Mouse (Mus musculus) hindbrain, embryonic 10.5 days (tissue): Measurements from ENCODE around the gene Col4a2. TPM values are rescaled to one million over a fixed set of nuclear protein-coding genes. Genes with fewer than 3 reads are reported as not detected.

Source experiments
- DNase-seq: peaks from one replicate; pipeline ENCODE4 v3.0.0-alpha.2; 2017; ENCODE audit warnings: low spot score
- H3K27ac ChIP-seq: fragments of 300-500 bp; sonication (generic); 2 replicates; pipeline ENCODE4 v1.5.1; 2016; ENCODE audit warnings: mild to moderate bottlenecking, moderate library complexity
- H3K27me3 ChIP-seq: fragments of 300-500 bp; sonication (generic); 2 replicates; pipeline ENCODE4 v1.6.1; 2016; ENCODE audit warnings: mild to moderate bottlenecking; ENCODE audit not compliant: poor library complexity, insufficient read depth, severe bottlenecking
- H3K36me3 ChIP-seq: fragments of 300-500 bp; sonication (generic); 2 replicates; pipeline ENCODE4 v1.6.1; 2016; ENCODE audit warnings: mild to moderate bottlenecking, moderate library complexity
- H3K4me1 ChIP-seq: fragments of 300-500 bp; sonication (generic); replicated peaks from 2 replicates; pipeline ENCODE4 v1.6.1; 2016; ENCODE audit warnings: mild to moderate bottlenecking
- H3K4me3 ChIP-seq: fragments of 300-500 bp; sonication (generic); 2 replicates; pipeline ENCODE4 v1.5.1; 2016; ENCODE audit warnings: mild to moderate bottlenecking, moderate library complexity
- H3K9me3 ChIP-seq: fragments of 300-500 bp; sonication (generic); 2 replicates; pipeline ENCODE4 v1.6.1; 2016; ENCODE audit warnings: mild to moderate bottlenecking, moderate library complexity
- WGBS: fragments of 180-500 bp; shearing (Covaris S2); methylation state at CpG from one replicate; pipeline ENCODE4 v1.1.7; 2016; 5-methylcytosine and 5-hydroxymethylcytosine counted together
- polyA plus RNA-seq: library from polyadenylated mRNA; unstranded; fragments of >200 nt; fragmentation: Nextera tagmentation; extraction: Ambion mirVana; gene quantifications from 2 replicates; pipeline ENCODE4 v1.2.1, GENCODE M21; 2016

The Col4a2 gene
- polyA plus RNA-seq, 1 experiment from 2014 or later, result 52.9 TPM

- no peak for DNase-seq
- H3K27ac ChIP-seq, result peak overlapping the region; percentile 12; the same call in 1 of the 2 replicates
- H3K27me3 ChIP-seq, result no peaks in the 10 kb centered on the region
- no peaks in the 10 kb centered on the region for H3K9me3 ChIP-seq
- H3K4me1 ChIP-seq, result peaks cover 47% of the 10 kb centered on the region
- WGBS, result 78% methylated on average over 4 of the region's 4 CpGs
- H3K36me3 ChIP-seq, result no peaks in the 10 kb centered on the region
- no peak overlapping the region for H3K4me3 ChIP-seq
These were observed 72.2 kb downstream of the Col4a2 start for GRCm38 (mm10) chr8:11384841-11385240.

- no peaks in the 10 kb centered on the region for H3K27me3 ChIP-seq
- H3K4me1 ChIP-seq, result peaks cover 44% of the 10 kb centered on the region
- H3K4me3 ChIP-seq, result no peak overlapping the region
- peak overlapping the region; percentile 12; the same call in 1 of the 2 replicates for H3K27ac ChIP-seq
- 59% methylated on average over 9 of the region's 9 CpGs for WGBS
- DNase-seq, result no peak
- no peaks in the 10 kb centered on the region for H3K9me3 ChIP-seq
- no peaks in the 10 kb centered on the region for H3K36me3 ChIP-seq
These were observed 72.8 kb downstream of the Col4a2 start for GRCm38 (mm10) chr8:11385272-11385905.

GRCm38 (mm10) chr8:11387282-11387681 lies 74.7 kb downstream of the Col4a2 start:
- peaks cover 28% of the 10 kb centered on the region for H3K4me1 ChIP-seq
- WGBS, result 89% methylated on average over 4 of the region's 4 CpGs
- no peak overlapping the region for H3K27ac ChIP-seq
- no peaks in the 10 kb centered on the region for H3K36me3 ChIP-seq
- H3K27me3 ChIP-seq, result no peaks in the 10 kb centered on the region
- peaks cover 9% of the 10 kb centered on the region; the same call in 1 of the 2 replicates for H3K9me3 ChIP-seq
- no peak overlapping the region for H3K4me3 ChIP-seq
- no peak for DNase-seq

GRCm38 (mm10) chr8:11389275-11390050 lies 76.9 kb downstream of the Col4a2 start:
- DNase-seq, result no peak
- peaks cover 9% of the 10 kb centered on the region; the same call in 1 of the 2 replicates for H3K9me3 ChIP-seq
- 92% methylated on average over 11 of the region's 11 CpGs for whole genome bisulfite sequencing
- peaks cover 25% of the 10 kb centered on the region for H3K4me1 ChIP-seq
- no peak overlapping the region for H3K4me3 ChIP-seq
- H3K27ac ChIP-seq, result no peak overlapping the region
- no peaks in the 10 kb centered on the region for H3K36me3 ChIP-seq
- no peaks in the 10 kb centered on the region for H3K27me3 ChIP-seq

- H3K4me1 ChIP-seq, result peaks cover 17% of the 10 kb centered on the region
- no peaks in the 10 kb centered on the region for H3K36me3 ChIP-seq
- DNase-seq, result peak; percentile 75
- H3K9me3 ChIP-seq, result peaks cover 9% of the 10 kb centered on the region; the same call in 1 of the 2 replicates
- no peak overlapping the region for H3K4me3 ChIP-seq
- 5% methylated on average over 1 of the region's 1 CpGs for WGBS
- H3K27me3 ChIP-seq, result no peaks in the 10 kb centered on the region
- H3K27ac ChIP-seq, result no peak overlapping the region
These were observed 80.1 kb downstream of the Col4a2 start for GRCm38 (mm10) chr8:11392739-11393138.

GRCm38 (mm10) chr8:11393161-11393560 lies 80.6 kb downstream of the Col4a2 start:
- no peak for DNase-seq
- H3K9me3 ChIP-seq, result peaks cover 9% of the 10 kb centered on the region; the same call in 1 of the 2 replicates
- WGBS, result 58% methylated on average over 7 of the region's 7 CpGs
- peak overlapping the region; percentile 31; the same call in 1 of the 2 replicates for H3K27ac ChIP-seq
- peaks cover 17% of the 10 kb centered on the region for H3K4me1 ChIP-seq
- H3K36me3 ChIP-seq, result no peaks in the 10 kb centered on the region
- no peaks in the 10 kb centered on the region for H3K27me3 ChIP-seq
- no peak overlapping the region for H3K4me3 ChIP-seq

GRCm38 (mm10) chr8:11393607-11394006 lies 81.0 kb downstream of the Col4a2 start:
- peaks cover 9% of the 10 kb centered on the region; the same call in 1 of the 2 replicates for H3K9me3 ChIP-seq
- no peaks in the 10 kb centered on the region for H3K27me3 ChIP-seq
- no peak for DNase-seq
- H3K27ac ChIP-seq, result peak overlapping the region; percentile 31; the same call in 1 of the 2 replicates
- H3K36me3 ChIP-seq, result no peaks in the 10 kb centered on the region
- peaks cover 19% of the 10 kb centered on the region for H3K4me1 ChIP-seq
- no peak overlapping the region for H3K4me3 ChIP-seq
- WGBS, result 56% methylated on average over 8 of the region's 8 CpGs

- no peak overlapping the region for H3K4me3 ChIP-seq
- no peaks in the 10 kb centered on the region for H3K36me3 ChIP-seq
- DNase-seq, result no peak
- 65% methylated on average over 9 of the region's 9 CpGs for WGBS
- H3K9me3 ChIP-seq, result peaks cover 9% of the 10 kb centered on the region; the same call in 1 of the 2 replicates
- H3K27ac ChIP-seq, result no peak overlapping the region
- peaks cover 31% of the 10 kb centered on the region for H3K4me1 ChIP-seq
- no peaks in the 10 kb centered on the region for H3K27me3 ChIP-seq
These were observed 82.2 kb downstream of the Col4a2 start for GRCm38 (mm10) chr8:11394773-11395172.

GRCm38 (mm10) chr8:11395601-11396000 lies 83.0 kb downstream of the Col4a2 start:
- H3K27ac ChIP-seq, result peak overlapping the region; percentile 31; the same call in 1 of the 2 replicates
- H3K9me3 ChIP-seq, result peaks cover 9% of the 10 kb centered on the region; the same call in 1 of the 2 replicates
- H3K4me1 ChIP-seq, result peaks cover 39% of the 10 kb centered on the region
- no peaks in the 10 kb centered on the region for H3K27me3 ChIP-seq
- H3K4me3 ChIP-seq, result no peak overlapping the region
- 82% methylated on average over 10 of the region's 10 CpGs for WGBS
- no peaks in the 10 kb centered on the region for H3K36me3 ChIP-seq
- no peak for DNase-seq

- Histone ChIP-seq H3K27ac (no peak overlapping the region), H3K4me1 (peaks cover 39% of the 10 kb centered on the region), H3K9me3 (peaks cover 9% of the 10 kb centered on the region; the same call in 1 of the 2 replicates), H3K27me3 (no peaks in the 10 kb centered on the region), H3K36me3 (0 out of 2 replicates have a peak, but pooled peaks cover 1% of the 10 kb centered on the region), H3K4me3 (no peak overlapping the region)
- 54% methylated on average over 7 of the region's 7 CpGs for WGBS
- no peak for DNase-seq
These were observed 83.5 kb downstream of the Col4a2 start for GRCm38 (mm10) chr8:11396111-11396510.

GRCm38 (mm10) chr8:11397126-11397525 lies 84.5 kb downstream of the Col4a2 start:
- WGBS, result 85% methylated on average over 9 of the region's 9 CpGs
- no peak for DNase-seq

GRCm38 (mm10) chr8:11399706-11400105 lies 87.1 kb downstream of the Col4a2 start:
- 0 out of 2 replicates have a peak, but pooled peaks cover 13% of the 10 kb centered on the region for H3K36me3 ChIP-seq
- H3K4me1 ChIP-seq, result peaks cover 38% of the 10 kb centered on the region
- 26% methylated on average over 8 of the region's 8 CpGs for WGBS
- H3K4me3 ChIP-seq, result no peak overlapping the region
- peak overlapping the region; percentile 78 for H3K27ac ChIP-seq
- no peaks in the 10 kb centered on the region for H3K27me3 ChIP-seq
- no peaks in the 10 kb centered on the region for H3K9me3 ChIP-seq
- no peak for DNase-seq

More at GRCm38 (mm10) chr8:11397126-11397525, 84.5 kb downstream of the Col4a2 start:
- Histone ChIP-seq H3K27me3 (no peaks in the 10 kb centered on the region), H3K27ac (no peak overlapping the region), H3K4me3 (no peak overlapping the region), H3K4me1 (peaks cover 39% of the 10 kb centered on the region), H3K9me3 (peaks cover 2% of the 10 kb centered on the region; the same call in 1 of the 2 replicates), H3K36me3 (0 out of 2 replicates have a peak, but pooled peaks cover 5% of the 10 kb centered on the region)

GRCm38 (mm10) chr8:11400244-11400643 lies 87.6 kb downstream of the Col4a2 start:
- no peaks in the 10 kb centered on the region for H3K27me3 ChIP-seq
- H3K4me1 ChIP-seq, result peaks cover 43% of the 10 kb centered on the region
- DNase-seq, result no peak
- H3K4me3 ChIP-seq, result no peak overlapping the region
- WGBS, result 83% methylated on average over 8 of the region's 8 CpGs
- no peaks in the 10 kb centered on the region for H3K9me3 ChIP-seq
- 0 out of 2 replicates have a peak, but pooled peaks cover 13% of the 10 kb centered on the region for H3K36me3 ChIP-seq
- H3K27ac ChIP-seq, result peak overlapping the region; percentile 78
